8 mouse cellular contexts compared by ENCODE assay signal in the genomic region with DNA sequence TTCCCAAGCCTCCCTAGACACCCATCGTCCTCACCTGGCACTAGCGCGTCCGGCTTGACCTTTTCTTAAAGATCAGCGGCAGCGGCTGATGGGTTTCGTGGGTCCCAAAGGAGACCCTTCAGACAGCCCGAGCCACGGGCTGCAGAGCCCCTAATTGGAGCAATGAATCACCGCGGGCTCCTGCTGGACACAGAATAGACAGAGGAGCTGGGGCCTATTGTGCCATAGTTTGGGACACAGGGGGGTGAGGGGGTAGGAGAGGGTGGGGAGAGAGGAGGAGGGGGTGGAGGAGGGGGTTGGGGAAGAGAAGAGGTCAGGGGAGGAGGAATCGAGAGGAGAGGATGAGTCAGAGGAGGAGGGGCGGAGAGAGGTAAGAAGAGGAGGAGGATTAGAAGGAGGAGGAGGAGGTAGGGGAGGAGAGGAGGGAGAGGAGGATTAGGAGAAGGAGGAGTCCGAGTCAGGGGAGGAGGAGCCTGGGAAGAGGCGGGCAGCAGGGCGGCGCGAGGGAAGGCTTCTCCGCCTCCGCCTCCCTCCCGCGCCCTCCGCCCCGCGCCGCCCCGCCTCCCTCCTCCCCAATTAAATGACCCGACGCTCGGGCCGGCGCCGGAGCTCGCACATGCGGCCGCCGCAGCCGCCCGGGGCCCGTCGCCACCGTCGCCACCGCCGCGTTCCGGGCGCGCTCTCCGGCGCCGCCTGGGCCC. TPM values are rescaled to one million over a fixed set of nuclear protein-coding genes. Genes with fewer than 3 reads are reported as not detected.
DNase-seq lines count a peak whose midpoint lies in the region; ATAC-seq and TF ChIP-seq lines count a peak whose summit lies in the region.

Gse1 (plus strand) TSS at position 566 of the 701 bp plus-strand sequence.

- no peak for TF ChIP-seq POLR2A in MEL (IDR thresholded peaks at IDR 0.05; ENCODE audit: control insufficient read depth in 1 of 2, insufficient read depth in 1 of 2, low read depth in 1 of 2, low read length in 2 of 2, poor library complexity in 1 of 2)

- H3K27me3 ChIP-seq in MEL (ENCODE audit: control insufficient read depth in 1 of 2, insufficient read depth in 2 of 2, low read length in 2 of 2) = peaks cover 2 to 3% of the 10 kb centered on the region in 2 experiments; a peak in 3 of 4 replicates
- peaks cover 79% of the 10 kb centered on the region for H3K27me3 ChIP-seq in erythroblast, embryonic 14.5 days (ENCODE audit: control insufficient read depth)
- H3K27me3 ChIP-seq in heart, embryonic 15.5 days = peaks cover 22% of the 10 kb centered on the region
- H3K27me3 ChIP-seq in liver, embryonic 13.5 days = peaks cover 85% of the 10 kb centered on the region
- peaks cover 25% of the 10 kb centered on the region for H3K27me3 ChIP-seq in neural tube, embryonic 13.5 days

- DNase-seq in MEL (ENCODE audit: low read depth, low spot score) = no peak
- DNase-seq in brain, embryonic 18.5 days (ENCODE audit: low read depth, low spot score) = peak; percentile 62
- DNase-seq in kidney, postnatal 14 days = peak; percentile 87
- DNase-seq in liver, embryonic 13.5 days = peak; percentile 30
- DNase-seq in urinary bladder, postnatal 14 days (ENCODE audit: low spot score) = peak; percentile 91

- no peak for TF ChIP-seq CTCF in MEL (IDR thresholded peaks at IDR 0.05 in 2 of 3, conservative IDR thresholded peaks at IDR 0.05 in 1 of 3; ENCODE audit: control insufficient read depth in 1 of 3, insufficient read depth in 1 of 3, low read depth in 2 of 3, low read length in 3 of 3, poor library complexity in 1 of 3, severe bottlenecking in 1 of 3)

- H3K36me3 ChIP-seq in MEL (ENCODE audit: control insufficient read depth in 1 of 2, insufficient read depth in 2 of 2, low read length in 2 of 2) = no peaks in the 10 kb centered on the region
- H3K36me3 ChIP-seq in erythroblast, embryonic 14.5 days (ENCODE audit: control insufficient read depth) = no peaks in the 10 kb centered on the region
- no peaks in the 10 kb centered on the region for H3K36me3 ChIP-seq in heart, embryonic 15.5 days
- H3K36me3 ChIP-seq in liver, embryonic 13.5 days = no peaks in the 10 kb centered on the region
- no peaks in the 10 kb centered on the region for H3K36me3 ChIP-seq in neural tube, embryonic 13.5 days

- no peak within 1 kb of the TSS for H3K9ac ChIP-seq in MEL (ENCODE audit: control insufficient read depth, low read depth, low read length, poor library complexity, severe bottlenecking)
- peak within 1 kb of the TSS; percentile 56 for H3K9ac ChIP-seq in heart, embryonic 15.5 days
- peak within 1 kb of the TSS; percentile 51 for H3K9ac ChIP-seq in liver, embryonic 13.5 days
- H3K9ac ChIP-seq in neural tube, embryonic 13.5 days = peak within 1 kb of the TSS; percentile 82

- 7% methylated on average over 37 of the region's 52 CpGs for WGBS in heart, embryonic 15.5 days
- 11% methylated on average over 23 of the region's 52 CpGs for WGBS in liver, embryonic 13.5 days (ENCODE audit: insufficient replicate concordance)
- WGBS in neural tube, embryonic 13.5 days = 2% methylated on average over 25 of the region's 52 CpGs

- no peaks in the 10 kb centered on the region for H3K9me3 ChIP-seq in MEL (replicated peaks; ENCODE audit: insufficient read depth, low read length)
- H3K9me3 ChIP-seq in erythroblast, embryonic 14.5 days (ENCODE audit: control insufficient read depth, low read length) = peaks cover 5% of the 10 kb centered on the region; the same call in 1 of the 2 replicates
- H3K9me3 ChIP-seq in heart, embryonic 15.5 days (replicated peaks) = no peaks in the 10 kb centered on the region
- H3K9me3 ChIP-seq in liver, embryonic 13.5 days (replicated peaks) = no peaks in the 10 kb centered on the region
- no peaks in the 10 kb centered on the region for H3K9me3 ChIP-seq in neural tube, embryonic 13.5 days

- H3K4me3 ChIP-seq in MEL (ENCODE audit: control insufficient read depth in 1 of 2, insufficient read depth in 1 of 2, low read depth in 2 of 2, low read length in 2 of 2) = no peak within 1 kb of the TSS
- peak within 1 kb of the TSS; percentile 39 for H3K4me3 ChIP-seq in erythroblast, embryonic 14.5 days (replicated peaks)
- peak within 1 kb of the TSS; percentile 54 for H3K4me3 ChIP-seq in heart, embryonic 15.5 days
- H3K4me3 ChIP-seq in liver, embryonic 13.5 days (replicated peaks) = peak within 1 kb of the TSS; percentile 58
- H3K4me3 ChIP-seq in neural tube, embryonic 13.5 days = peak within 1 kb of the TSS; percentile 63

- H3K79me2 ChIP-seq in MEL (ENCODE audit: control insufficient read depth, insufficient read depth, low read length, poor library complexity) = no peaks in the 10 kb centered on the region

- no peak within 1 kb of the TSS for H3K27ac ChIP-seq in MEL (ENCODE audit: control insufficient read depth, low read depth, low read length)
- no peak within 1 kb of the TSS for H3K27ac ChIP-seq in heart, embryonic 15.5 days
- H3K27ac ChIP-seq in liver, embryonic 13.5 days = no peak within 1 kb of the TSS
- peak within 1 kb of the TSS; percentile 81 for H3K27ac ChIP-seq in neural tube, embryonic 13.5 days (replicated peaks)

- H3K4me2 ChIP-seq in heart, embryonic 15.5 days = peak within 1 kb of the TSS; percentile 99
- H3K4me2 ChIP-seq in liver, embryonic 13.5 days = peak within 1 kb of the TSS; percentile 78
- H3K4me2 ChIP-seq in neural tube, embryonic 13.5 days = peak within 1 kb of the TSS; percentile 82

- ATAC-seq in heart, embryonic 15.5 days (replicated peaks; ENCODE audit: insufficient number of reproducible peaks, insufficient read depth, low FRiP score, low read depth) = peak; percentile 73
- ATAC-seq in liver, embryonic 13.5 days (ENCODE audit: low read depth) = peak; percentile 59
- ATAC-seq in neural tube, embryonic 13.5 days (ENCODE audit: low read depth) = peak; percentile 70

- H3K4me1 ChIP-seq in MEL (ENCODE audit: control insufficient read depth in 1 of 2, insufficient read depth in 2 of 2, low read length in 2 of 2) = peaks cover 0 to 6% of the 10 kb centered on the region in 2 experiments; a peak in 2 of 4 replicates
- peaks cover 3% of the 10 kb centered on the region for H3K4me1 ChIP-seq in erythroblast, embryonic 14.5 days (ENCODE audit: control insufficient read depth)
- H3K4me1 ChIP-seq in heart, embryonic 15.5 days (replicated peaks) = peaks cover 53% of the 10 kb centered on the region
- H3K4me1 ChIP-seq in liver, embryonic 13.5 days (replicated peaks) = peaks cover 39% of the 10 kb centered on the region
- peaks cover 88% of the 10 kb centered on the region for H3K4me1 ChIP-seq in neural tube, embryonic 13.5 days (replicated peaks)

- no peak for TF ChIP-seq EP300 in MEL (IDR thresholded peaks at IDR 0.05; ENCODE audit: low read depth in 1 of 2, low read length in 2 of 2)

- no peak for TF ChIP-seq RAD21 in MEL (IDR thresholded peaks at IDR 0.05; ENCODE audit: low read depth, low read length)

TF ChIP-seq in MEL, 35 proteins besides CTCF, POLR2A, EP300 and RAD21:
- no peak for TF ChIP-seq GABPA (IDR thresholded peaks at IDR 0.05; ENCODE audit: low read depth, low read length)
- TF ChIP-seq NRF1 (IDR thresholded peaks at IDR 0.05; ENCODE audit: insufficient read depth, low read depth, low read length, poor library complexity, severe bottlenecking) = no peak
- no peak for TF ChIP-seq JUND (IDR thresholded peaks at IDR 0.05; ENCODE audit: low read depth, low read length)
- no peak for TF ChIP-seq POLR2AphosphoS5 (IDR thresholded peaks at IDR 0.05; ENCODE audit: borderline replicate concordance, low read depth, low read length)
- no peak for TF ChIP-seq MAX (IDR thresholded peaks at IDR 0.05; ENCODE audit: low read length)
- no peak for TF ChIP-seq USF2 (IDR thresholded peaks at IDR 0.05; ENCODE audit: borderline replicate concordance in 1 of 2, insufficient read depth in 1 of 2, low read depth in 1 of 2, low read length in 2 of 2)
- no peak for TF ChIP-seq ZNF384 (IDR thresholded peaks at IDR 0.05; ENCODE audit: low read depth, low read length)
- no peak for TF ChIP-seq GATA1 (IDR thresholded peaks at IDR 0.05; ENCODE audit: low read depth, low read length)
- TF ChIP-seq MYB (IDR thresholded peaks at IDR 0.05; ENCODE audit: low read depth, low read length) = no peak
- no peak for TF ChIP-seq KAT2A (conservative IDR thresholded peaks at IDR 0.05; ENCODE audit: low read depth, low read length)
- TF ChIP-seq MXI1 (IDR thresholded peaks at IDR 0.05; ENCODE audit: low read depth, low read length) = no peak
- TF ChIP-seq RCOR1 (IDR thresholded peaks at IDR 0.05; ENCODE audit: low read depth, low read length) = no peak
- TF ChIP-seq CHD1 (IDR thresholded peaks at IDR 0.05; ENCODE audit: low read depth, low read length) = no peak
- no peak for TF ChIP-seq CHD2 (IDR thresholded peaks at IDR 0.05; ENCODE audit: low read length)
- no peak for TF ChIP-seq HCFC1 (IDR thresholded peaks at IDR 0.05; ENCODE audit: low read depth, low read length)
- no peak for TF ChIP-seq USF1 (IDR thresholded peaks at IDR 0.05; ENCODE audit: low read depth, low read length)
TF ChIP-seq in MEL: peak in this region for 0.

RNA-seq across cellular contexts. Expression of gene Gse1, which starts in this region (rescaled TPM):
- total RNA-seq in MEL (2012; rRNA removed) = 23.1 and 23.6 TPM in 2 replicates
- 100 to 1,000 TPM in 1 of 2 experiments, 10 to 100 TPM in 1; 66.9 to 128 TPM for polyA plus RNA-seq in MEL (2012; ENCODE audit: insufficient read depth in 1 of 2, insufficient read length in 2 of 2, low read depth in 1 of 2, low replicate concordance in 2 of 2, missing spikeins in 1 of 2)
- polyA plus RNA-seq in erythroblast, embryonic 14.5 days (2012) = 15.5 and 17.1 TPM in 2 replicates
- 8.9 and 10.8 TPM in 2 replicates for polyA plus RNA-seq in heart, embryonic 15.5 days (2015; fragmentation: Nextera tagmentation; extraction: Ambion mirVana)
- 8.3 and 9.6 TPM in 2 replicates for polyA plus RNA-seq in liver, embryonic 13.5 days (2015; fragmentation: Nextera tagmentation; extraction: Ambion mirVana)
- 17.0 and 17.1 TPM in 2 replicates for polyA plus RNA-seq in neural tube, embryonic 13.5 days (2015; fragmentation: Nextera tagmentation; extraction: Ambion mirVana)

Comparison
In these comparisons a context has a peak if more than half of its experiments do, and no peak if none do; other contexts are left out.
1. H3K4me3 ChIP-seq: peak in erythroblast, embryonic 14.5 days (single experiment), heart, embryonic 15.5 days (single experiment), liver, embryonic 13.5 days (single experiment) and neural tube, embryonic 13.5 days (single experiment); none in MEL (0 of 2).
2. Peak in every context shown above with its lines, with median percentiles within 50 percentile points of each other: ATAC-seq and H3K4me2 ChIP-seq.